In the genomic region with DNA sequence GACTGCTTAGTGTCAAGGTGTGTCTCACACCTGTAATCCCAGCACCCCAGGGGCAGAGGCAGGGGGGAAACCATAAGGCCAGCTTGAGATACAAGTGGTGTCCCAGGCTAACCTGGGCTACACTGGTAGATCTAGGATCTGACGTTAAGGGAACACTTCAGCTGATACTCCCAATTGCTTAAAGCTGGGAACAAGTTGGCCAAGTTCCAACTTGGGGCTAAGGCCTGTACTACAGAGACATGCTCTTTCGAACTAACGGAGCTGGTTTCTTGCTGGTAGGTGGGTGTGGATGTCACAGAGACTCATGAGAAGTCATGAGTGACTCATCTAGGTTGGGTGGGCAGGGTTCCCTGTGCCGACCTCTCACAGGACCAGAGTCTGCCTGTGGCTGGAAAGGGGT, we compare ENCODE assay signal across 18 mouse cellular contexts. TPM values are rescaled to one million over a fixed set of nuclear protein-coding genes. Genes with fewer than 3 reads are reported as not detected.
"Had no signal": no experiment of that assay in that cellular context is flagged by ENCODE, and none has a peak within 500 bp of the region (broad histone marks: within the 10 kb centered on the region; RNA-seq: fewer than 3 reads in every experiment).

No protein-coding gene starts in this region.

- H3K9ac ChIP-seq: kidney, embryonic 15.5 days; liver, embryonic 13.5 days; liver, postnatal 0 days; midbrain, embryonic 12.5 days; stomach, embryonic 15.5 days had no signal

- DNase-seq: kidney, adult 2 months; kidney, postnatal 14 days; liver; liver, embryonic 13.5 days; liver, postnatal 0 days; lung, postnatal 14 days; retina, postnatal 1 day; right cerebral cortex, postnatal 4 days; spleen, adult 18-20 months; thymus, postnatal 14 days had no signal

- H3K4me2 ChIP-seq: kidney, embryonic 15.5 days; liver, embryonic 13.5 days; midbrain, embryonic 12.5 days; neural tube, embryonic 13.5 days; stomach, embryonic 15.5 days had no signal

- ATAC-seq: intestine, embryonic 16.5 days; liver, postnatal 0 days; midbrain, embryonic 16.5 days had no signal

- H3K4me1 ChIP-seq: liver, embryonic 13.5 days; stomach, embryonic 15.5 days had no signal

- H3K9me3 ChIP-seq: liver, embryonic 13.5 days; midbrain, embryonic 12.5 days; neural tube, embryonic 13.5 days; stomach, embryonic 15.5 days had no signal

- H3K27ac ChIP-seq: kidney, embryonic 15.5 days; left cerebral cortex, adult 2 months; liver, embryonic 13.5 days; macrophage; midbrain, embryonic 12.5 days; neural tube, embryonic 13.5 days; stomach, embryonic 15.5 days had no signal

- H3K36me3 ChIP-seq: liver, embryonic 13.5 days; midbrain, embryonic 12.5 days; stomach, embryonic 15.5 days had no signal

- H3K27me3 ChIP-seq: kidney, embryonic 15.5 days; neural tube, embryonic 13.5 days had no signal

- H3K4me3 ChIP-seq: kidney, embryonic 15.5 days; left cerebral cortex, adult 2 months; liver, embryonic 13.5 days; midbrain, embryonic 12.5 days; neural tube, embryonic 13.5 days; stomach, embryonic 15.5 days had no signal

RNA-seq across cellular contexts. Expression of a gene that starts 13.1 kb away (rescaled TPM):
- polyA plus RNA-seq: macrophage had no signal
